Mouse (Mus musculus) heart, adult 11 months (tissue): ENCODE measurements around the gene Krt36.

ENCODE experiments used
- DNase-seq: peaks from one replicate; pipeline ENCODE4 v3.0.0; 2022

Gene Krt36

DNA sequence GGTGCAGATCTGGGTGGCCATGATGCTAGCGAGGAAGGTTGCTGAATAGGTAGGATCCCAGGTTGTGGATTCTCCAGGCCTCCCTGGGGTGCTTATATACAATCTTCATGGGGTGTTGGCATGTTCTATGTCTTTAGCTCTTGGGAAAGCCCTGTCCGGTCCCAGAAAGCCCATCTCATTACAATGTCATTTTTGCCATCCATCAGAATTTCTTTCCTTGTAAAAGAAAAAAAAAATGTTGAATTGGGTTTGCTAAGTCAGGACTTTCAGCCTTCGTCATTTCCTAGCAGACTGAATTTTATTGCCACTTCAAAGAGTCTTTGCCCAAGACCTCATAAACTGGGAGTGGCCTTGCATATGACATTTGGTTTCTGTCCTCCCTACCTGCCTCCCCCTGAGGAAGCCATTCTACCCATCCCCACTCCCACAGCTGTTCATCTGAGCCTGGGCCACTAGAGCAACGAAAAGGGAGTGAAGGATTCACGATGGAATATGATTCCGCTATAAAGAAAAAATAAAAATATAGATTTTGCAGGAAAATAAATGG, at the start of gene Krt36:
Gene Krt36 (minus strand): TSS at position 51 of the 547 bp plus-strand sequence.
- DNase-seq, result no peak

DNA sequence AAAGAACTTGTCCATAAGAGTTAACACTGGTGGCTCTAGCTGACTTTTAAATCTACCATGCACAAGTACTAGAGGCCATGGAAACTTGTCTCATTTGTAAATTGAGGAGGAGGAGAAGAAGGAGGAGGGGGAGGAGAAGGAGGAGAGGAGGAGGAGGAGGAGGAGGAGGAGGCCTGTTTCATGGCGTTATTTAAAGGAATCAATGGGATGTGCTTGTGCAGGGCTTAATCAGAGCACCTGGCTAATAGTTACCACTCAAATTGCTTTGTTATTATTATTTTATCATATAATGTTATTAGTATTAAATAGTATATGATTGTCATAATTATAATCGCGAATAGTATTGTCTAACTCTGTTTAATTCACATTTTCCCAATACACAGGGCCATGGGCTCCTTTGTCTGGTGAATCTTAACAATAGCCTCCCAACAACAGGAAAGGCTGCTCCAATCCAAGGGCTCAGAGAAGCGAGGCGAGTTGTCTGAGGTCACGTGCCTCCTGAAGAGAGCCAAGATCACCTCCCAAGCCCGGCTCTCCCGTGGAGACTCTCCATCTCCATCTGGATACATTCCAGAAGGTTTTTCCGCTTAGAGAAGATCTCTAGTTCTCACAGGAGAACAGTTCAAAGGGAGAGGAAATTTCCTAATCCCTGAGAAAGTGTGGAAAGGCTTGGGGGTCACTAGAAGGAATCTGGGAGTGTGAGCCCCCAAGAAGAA, 43.3 kb upstream of the Krt36 start, which contains the start of gene Krt19:
Gene Krt19 (minus strand): TSS at position 51 of the 716 bp plus-strand sequence.
- no peak for DNase-seq

DNA sequence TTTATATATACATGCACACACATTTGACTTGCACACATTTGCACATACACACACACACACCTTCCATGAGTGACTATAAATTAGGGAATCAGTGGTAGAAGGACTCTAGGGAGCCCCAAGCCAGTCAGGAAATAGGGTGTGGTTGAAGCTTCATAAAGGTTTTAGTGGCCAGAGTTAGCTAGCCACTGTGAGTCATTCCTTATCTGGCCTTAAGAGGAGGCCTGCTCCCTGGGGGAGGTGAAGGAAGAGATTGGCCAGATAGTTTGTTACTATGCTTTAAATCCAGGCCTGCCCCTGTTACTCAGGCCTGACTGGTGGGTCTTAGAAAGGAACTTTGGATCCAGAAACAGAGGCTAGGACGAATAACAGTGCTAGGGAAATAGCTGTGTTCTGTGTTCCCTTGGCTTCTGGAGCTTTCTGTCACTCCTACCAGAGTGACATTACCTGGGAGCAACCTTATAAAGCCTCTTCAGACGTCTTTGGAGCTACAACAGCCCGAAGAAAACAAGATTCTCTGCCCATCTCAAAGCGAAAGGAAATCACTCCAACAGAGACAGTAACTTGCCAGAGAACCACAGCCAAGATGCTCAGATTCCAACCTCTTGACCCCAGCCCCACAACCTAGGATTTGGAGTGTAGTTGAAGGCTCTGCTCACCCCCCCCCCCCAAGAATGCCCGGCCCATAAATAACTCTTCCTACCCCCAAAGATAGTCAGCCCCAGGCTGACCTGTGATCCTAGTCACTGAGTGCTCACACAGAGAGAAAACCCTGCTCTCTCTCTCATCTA, 42.3 kb upstream of the Krt36 start:
- no peak for DNase-seq

DNA sequence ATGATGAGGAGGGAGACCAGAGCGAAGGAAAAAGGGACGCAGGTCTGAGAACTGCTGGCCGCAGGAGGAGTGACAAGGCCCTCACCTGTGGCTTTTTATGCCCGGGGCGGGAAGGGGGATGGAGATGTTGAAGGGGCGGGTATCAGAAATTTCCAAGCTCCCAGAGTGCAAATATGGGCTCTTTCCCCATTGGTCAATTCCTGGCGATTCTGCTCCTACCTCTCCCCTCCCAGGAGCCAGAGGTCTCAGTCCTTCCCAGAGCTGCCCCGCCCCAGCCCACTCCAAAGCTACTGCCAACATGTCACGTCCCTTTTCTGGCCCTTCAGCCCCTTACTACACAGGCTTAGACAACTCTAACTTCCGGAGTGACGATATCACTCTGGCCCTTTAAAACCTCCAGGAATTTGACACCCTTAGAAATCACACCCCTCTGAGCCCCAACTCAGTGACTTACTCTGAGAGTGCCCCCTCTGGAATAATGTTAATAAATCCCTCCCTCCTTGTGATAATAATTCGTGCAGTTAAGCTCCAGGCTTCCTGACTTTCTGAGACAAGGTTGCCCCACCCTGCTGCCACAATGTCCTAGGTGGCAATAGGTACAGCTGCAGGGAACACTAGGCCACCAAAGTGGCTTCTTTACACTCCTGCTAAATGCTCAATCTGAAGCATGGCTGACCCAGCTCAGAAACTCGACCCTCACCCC, 40.6 kb upstream of the Krt36 start:
- no peak for DNase-seq

DNA sequence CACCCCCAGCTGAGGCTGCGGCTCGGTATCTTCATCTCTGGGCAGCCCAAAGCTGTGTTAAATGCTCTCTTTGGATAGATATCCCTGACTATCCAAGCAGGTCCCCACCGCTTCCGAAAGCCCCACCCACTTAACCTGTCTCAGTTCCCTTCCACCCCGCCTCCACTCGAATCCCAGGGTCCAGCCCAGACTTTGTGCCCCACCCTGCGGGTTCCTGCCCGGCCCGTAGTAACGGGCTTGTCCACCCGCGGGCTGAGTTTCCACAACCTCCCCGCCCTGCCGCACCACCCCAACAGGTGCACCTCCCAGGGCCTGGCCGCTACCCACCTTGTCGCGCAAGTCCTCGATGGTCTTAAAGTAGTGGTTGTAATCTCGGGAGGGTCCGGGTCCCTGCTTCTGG, 39.7 kb upstream of the Krt36 start:
- no peak for DNase-seq

DNA sequence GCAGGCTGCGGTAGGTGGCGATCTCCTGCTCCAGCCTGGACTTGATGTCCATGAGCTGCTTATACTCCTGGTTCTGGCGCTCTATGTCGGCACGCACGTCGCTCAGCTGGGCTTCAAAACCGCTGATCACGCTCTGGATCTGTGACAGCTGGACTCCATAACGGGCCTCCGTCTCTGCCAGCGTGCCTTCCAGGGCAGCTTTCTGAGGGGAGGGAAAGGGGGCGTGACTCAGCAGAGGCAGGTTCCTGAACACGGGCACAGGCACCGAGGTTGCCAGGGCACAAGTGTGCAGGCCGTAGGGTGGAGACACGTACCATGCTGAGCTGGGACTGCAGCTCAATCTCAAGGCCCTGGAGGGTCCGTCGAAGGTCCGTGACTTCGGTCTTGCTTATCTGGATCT, 35.5 kb upstream of the Krt36 start:
- peak; percentile 89 for DNase-seq

DNA sequence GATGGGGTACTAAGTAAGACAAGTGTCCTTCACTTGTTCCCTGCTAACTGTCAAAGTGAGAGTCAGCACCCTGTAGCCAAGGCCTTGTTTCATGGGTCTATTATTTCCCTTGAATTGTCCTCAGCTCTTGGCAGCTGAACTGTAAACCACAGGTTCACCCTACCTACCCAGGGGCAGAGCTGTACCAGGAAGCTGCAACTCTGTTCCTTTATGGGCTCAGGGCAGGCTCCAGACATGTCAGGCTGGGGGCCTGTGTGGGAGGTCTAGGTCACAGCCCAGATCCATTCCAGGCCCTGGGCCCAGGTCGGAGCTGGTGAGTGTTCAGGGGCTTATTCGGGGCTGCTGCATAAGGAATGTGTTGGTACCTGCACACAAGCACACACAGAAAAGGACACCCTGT, 34.0 kb upstream of the Krt36 start:
- DNase-seq, result no peak

DNA sequence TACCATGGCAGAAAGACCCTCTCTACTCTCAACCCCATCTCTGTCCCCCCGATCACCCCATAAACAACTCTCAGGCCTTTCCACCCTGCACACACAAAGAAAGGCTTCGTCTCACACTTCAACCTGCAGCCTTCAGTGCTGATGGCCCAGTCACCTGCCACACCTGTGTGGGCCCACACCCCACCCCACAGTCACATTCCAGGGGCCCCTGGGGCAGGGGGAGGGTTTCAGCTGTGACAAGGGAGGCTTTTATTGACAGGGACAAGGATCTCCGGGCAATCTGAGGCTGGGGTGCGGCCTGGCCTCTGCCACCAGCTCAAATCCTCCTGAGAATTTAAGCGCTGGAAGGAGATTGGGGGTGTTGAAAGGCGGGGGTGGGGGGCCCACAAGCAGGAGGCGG, 33.4 kb upstream of the Krt36 start:
- no peak for DNase-seq

DNA sequence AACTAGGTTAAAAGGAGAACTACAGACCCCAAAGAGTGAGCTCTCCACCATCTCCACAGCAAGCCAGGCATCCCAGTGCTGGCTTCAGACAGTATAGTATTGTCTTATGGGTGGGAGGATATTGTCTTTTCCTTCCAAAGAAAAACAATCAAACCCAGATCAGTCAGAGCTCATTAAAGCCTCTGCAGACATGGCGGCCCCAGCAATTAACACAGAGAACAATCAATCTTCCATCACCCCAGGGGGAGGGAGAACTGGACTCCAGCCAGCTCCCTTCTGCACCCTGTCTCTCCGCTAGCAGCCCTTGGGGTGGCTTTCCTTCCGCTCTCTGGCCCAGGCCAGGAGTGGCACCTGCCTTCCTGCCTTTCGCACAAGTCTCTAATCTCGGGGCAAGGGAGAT, 32.3 kb upstream of the Krt36 start:
- no peak for DNase-seq

DNA sequence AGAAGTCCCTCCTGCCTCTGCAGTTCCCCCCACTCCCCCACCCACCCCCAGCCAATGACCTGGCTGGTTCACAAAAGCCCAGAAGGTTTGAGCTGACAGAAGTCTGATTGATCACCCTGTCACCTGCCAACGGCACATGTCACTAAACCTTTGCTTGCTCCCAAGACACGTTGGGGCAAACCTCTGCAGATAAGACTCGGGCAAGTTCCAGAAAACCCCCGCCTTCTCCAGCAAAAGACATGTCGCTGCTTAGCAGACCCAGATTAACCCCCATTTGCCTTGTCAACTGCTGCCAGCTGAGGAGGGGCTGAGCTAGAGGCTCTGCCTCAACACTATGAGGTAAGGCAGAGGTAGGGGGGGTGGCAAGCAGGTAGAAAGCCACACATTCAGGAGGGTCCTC, 31.1 kb upstream of the Krt36 start:
- no peak for DNase-seq

DNA sequence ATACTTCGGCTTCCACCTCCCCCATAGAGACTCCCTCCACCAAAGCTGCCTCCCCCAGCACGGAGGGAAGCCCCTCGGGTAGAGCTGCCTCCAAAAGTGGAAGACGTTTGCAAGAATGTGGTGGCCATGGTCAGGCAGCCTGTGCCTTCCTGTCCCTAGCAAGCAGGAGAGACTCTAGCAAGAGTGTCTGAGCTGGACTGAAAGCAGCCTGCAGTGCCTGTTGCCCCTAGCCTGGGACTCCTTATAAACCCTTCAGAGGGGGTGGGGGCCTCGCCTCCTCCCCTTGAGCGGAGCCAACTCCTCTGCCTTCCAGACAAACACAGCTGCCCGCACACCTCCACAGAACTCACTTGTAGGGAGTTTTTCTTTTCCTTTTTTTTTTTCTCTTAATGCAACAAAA, 30.3 kb upstream of the Krt36 start, which contains the start of gene Krt15:
Gene Krt15 (minus strand): TSS at position 198 of the 400 bp plus-strand sequence.
- DNase-seq, result no peak

DNA sequence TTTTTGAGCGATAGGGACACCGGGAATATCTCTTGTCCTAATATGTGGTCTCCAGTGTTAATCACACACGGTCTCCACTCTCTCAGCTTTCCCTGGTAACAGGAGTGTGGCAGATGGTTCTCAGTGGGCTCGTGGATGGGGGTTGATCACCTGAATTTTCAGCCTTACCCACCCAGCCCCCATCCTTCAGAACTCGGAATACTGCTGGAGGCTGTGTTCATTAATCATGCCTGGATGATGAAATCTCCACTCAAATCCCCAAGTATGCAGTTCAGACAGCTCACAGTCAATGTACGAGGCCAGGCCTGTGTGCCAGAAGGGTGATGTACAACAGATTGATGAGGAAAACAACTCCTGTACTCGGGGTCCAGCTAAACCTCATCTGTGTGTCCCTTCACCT, 19.5 kb upstream of the Krt36 start:
- DNase-seq, result no peak

DNA sequence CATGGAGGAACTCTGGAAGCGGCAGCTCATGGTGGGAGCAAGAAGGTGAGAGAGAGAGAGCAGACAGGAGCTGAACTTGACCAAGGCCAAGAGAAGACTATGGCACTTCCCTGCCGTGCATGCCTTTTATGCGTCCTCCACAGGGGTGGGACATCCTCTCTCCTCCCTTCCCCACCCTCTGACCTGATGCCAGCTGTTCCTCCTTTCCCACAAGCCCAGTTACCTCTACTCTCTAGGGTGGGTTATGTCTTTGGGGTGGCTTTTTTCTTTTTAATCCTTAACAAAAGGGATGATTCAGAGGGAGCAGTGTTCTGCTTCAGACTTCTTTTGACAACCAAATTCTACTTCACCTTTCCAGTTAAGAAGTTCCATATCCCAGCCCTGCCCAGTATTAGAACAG, 16.0 kb upstream of the Krt36 start, which contains the start of gene Krt13:
Gene Krt13 (minus strand): TSS at position 101 of the 400 bp plus-strand sequence.
- DNase-seq, result no peak

DNA sequence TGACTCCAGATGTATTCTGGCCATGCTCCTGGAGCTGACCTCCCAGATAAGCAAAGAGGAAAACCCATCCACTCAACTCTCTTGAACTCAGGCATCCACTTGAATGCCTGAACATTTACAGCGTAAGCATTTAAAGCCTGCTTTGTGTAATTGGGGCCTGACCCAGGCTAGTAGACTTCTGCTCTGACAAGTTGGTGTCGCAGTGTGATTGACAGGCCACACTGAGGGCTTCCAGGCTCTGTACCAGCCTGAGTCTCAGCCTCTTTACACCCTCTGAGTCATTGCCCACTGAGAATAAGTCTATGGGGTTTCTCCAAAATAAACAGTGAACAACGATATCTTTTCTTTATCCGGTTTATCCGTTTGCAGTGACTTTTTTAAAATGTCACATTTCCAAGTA, 14.9 kb upstream of the Krt36 start:
- DNase-seq, result no peak

DNA sequence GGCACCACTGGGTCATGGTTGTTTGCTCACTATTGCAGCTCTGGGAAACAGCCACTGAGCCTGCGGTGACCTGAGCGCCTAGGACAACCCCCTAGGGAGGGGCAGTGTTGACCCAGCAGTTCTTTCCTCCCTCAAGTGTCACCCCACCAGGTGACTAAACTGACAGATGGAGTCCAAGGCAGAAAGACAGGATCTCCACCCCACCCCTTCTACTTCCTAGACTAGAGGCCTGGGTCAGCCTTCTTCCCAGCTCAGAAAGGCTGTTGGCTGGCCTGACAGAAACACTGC, 8.3 kb upstream of the Krt36 start:
- DNase-seq, result no peak

DNA sequence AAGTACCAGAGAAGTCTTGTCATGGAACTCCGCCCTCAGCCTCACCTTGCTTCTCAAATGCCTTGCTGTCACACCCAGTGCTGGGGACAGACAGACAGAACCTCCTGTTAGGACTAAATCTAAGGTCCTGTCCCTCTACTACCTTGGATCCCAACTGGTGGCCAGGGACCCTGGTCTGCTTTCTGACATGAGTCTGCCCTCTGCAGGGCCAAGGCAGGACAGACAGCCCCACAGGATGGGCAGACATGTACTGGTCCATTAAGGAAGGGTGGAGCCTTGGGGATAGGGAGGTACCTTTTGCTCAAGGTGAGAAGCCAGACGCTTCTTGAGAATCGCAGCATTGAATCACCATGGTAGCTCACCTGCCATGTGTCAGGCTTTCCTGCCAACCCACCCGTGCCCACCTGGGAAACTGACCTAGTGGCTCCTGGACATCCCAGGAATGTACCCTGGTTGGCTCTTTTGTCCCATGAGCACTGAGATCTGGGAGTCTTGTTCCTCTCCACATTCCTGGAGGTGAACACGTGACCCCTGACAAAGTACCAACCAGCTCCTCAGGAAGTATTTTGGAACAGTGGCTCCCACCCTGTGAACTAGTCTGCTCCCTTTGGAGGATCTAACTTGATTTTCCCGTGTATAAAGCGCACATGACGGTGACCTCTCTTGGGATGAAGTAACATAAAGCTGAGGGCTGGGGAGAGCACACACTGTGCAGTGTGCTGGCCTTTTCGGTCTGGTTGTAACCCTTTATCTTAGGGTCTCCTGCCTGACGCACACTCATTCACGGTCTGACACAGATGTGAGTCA, 7.7 kb upstream of the Krt36 start:
- DNase-seq, result no peak

DNA sequence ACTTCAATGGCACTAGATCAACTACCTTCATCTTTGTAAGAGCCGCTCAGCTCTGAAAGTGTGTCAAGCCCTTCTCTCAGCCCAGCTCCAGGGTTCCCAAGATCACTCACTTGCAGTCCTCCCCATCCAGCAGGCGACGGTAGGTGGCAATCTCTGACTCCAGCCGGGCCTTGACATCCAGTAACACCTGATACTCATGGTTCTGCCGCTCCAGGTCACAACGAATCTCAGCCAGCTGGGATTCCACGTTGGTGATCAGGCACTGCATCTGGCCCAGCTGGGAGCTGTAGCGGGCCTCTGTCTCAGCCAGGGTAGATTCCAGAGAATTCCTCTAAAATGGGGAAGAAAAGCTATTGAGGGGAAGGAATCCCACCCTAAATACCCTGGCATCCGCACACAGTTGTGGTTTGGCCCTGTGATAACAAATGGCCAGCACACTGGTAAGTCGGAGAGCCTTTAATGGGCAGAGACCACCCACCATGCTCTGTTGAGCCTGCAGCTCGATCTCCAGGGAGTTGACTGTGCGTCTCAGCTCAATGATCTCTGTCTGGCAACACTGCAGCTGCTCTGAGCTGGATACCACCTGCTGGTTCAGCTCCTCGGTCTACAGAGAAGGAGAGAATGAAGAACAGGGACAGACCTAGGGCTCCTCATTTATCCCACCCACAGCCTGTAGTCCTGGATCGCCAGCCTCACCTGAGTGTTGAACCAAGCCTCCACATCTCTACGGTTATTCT, 2.6 kb downstream of the Krt36 start:
- no peak for DNase-seq

DNA sequence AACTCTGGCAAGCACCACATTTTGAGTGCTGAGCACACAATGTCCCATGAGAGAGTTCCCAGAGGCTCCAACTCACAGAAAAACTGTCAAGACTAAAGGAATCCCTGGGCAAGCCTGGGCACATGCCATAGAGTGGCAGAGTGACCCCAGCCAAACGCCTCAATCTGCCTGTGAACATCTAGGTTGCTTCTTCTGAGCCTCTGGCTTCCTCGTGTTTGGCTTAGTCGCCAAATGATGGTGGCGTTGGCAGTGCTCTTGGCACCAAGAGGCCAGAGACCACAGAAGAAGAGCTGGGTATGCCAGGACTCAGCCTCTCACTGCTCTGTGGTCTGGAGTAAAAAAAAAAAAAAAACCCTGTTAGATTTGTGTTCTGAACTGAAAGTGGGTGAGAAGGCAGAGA, 5.0 kb downstream of the Krt36 start:
- DNase-seq, result no peak

DNA sequence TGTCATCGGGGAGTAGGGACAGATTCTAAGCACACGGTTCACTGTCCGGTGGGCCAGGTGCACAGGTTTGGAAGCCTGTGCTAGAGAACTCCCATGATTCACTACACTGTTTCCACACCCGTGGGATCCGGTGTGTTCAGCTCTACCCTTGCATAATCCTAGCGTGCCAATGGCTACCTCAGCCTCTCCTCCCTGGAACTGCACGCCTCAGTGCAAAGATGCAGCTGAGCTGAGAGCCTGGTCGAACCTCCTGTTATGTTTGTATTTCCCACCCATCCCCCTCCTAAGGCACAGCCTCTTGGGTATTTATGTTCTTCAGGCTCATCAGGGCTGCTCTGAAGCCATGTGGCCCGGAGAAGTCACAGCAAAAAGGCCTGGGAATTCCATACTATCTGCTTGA, 7.6 kb downstream of the Krt36 start:
- DNase-seq, result no peak

DNA sequence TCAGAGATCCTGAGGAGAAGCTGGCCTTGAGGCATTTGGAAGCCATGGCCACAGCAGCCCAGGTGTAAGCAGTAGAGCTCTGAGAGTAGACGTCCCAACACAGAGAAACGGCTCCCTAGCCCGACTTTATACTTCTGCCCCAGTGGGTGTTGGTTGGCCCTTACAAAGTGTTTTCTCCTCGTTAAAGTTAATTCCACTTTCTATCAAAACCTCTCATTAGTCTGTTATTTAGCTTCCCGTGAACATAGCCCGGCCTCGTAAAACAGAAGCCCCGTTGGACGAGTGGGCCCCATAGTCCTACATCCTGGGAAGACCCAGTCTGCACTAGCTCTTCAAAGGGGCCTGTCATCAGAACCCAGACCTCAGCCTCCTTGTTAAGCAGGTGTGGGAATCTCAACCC, 9.3 kb downstream of the Krt36 start, which contains the start of gene Krt35:
Gene Krt35 (minus strand): TSS at position 101 of the 400 bp plus-strand sequence.
- no peak for DNase-seq

DNA sequence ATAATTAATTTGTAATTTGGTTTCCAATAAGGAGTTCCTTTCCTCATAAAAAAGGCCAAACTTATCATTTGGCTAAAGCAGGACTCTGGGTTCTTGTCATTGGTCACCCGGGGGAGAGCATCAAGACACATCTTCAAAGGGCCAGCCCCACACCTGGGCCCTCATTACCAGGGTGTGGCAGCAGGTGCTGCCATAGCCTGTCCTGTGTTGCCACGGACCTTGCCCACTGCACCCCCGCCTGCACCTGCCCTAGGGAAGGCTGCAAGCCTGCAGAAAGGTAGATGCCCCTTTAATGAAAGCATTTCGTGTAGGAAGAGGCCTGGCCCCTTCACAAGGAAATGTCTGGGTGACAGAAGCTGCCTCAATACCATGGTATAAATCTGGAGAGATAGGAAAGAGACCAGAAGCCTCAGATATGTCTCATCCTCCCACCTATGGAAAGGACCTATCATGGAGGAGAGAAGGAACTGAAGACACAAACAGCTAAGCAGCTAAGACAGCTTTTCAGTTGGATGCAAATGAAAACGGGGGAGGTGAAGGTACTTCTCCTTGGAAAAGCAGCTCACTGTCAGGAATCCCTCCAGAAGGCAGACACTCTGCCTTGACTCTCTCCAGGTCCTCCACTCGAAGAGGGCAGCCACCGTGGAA, 16.9 kb downstream of the Krt36 start:
- no peak for DNase-seq
